Mouse (Mus musculus) kidney, adult 8-10 months (tissue): ENCODE results near the gene Eif4g3.
A peak's percentile ranks its signal among the peaks of the same experiment; 100 is the strongest.
"Not testable (repeated sequence)": the region's sequence is repeated elsewhere in the genome, so short reads cannot be mapped to it uniquely, and the experiment has no call there.

Source experiments
- DNase-seq, 2 experiments: peaks; one replicate each; pipeline ENCODE4 v3.0.0; 2022

Eif4g3 gene

GRCm38 (mm10) chr4:137992890-137993289 is at the start of gene Eif4g3:
TSS of gene Eif4g3 (plus strand) at chr4:137993022.
- no peak for DNase-seq

- DNase-seq: no peak
Observed at GRCm38 (mm10) chr4:137943540-137943939, 49.3 kb upstream of the Eif4g3 start.

- DNase-seq: no peak
Observed at GRCm38 (mm10) chr4:137945376-137945775, 47.4 kb upstream of the Eif4g3 start.

GRCm38 (mm10) chr4:137946419-137946818 is 46.4 kb upstream of the Eif4g3 start:
- no peak for DNase-seq

GRCm38 (mm10) chr4:137952840-137953239 is 40.0 kb upstream of the Eif4g3 start:
- peak; percentile 53 to 78 for DNase-seq

GRCm38 (mm10) chr4:137954184-137954583 is 38.6 kb upstream of the Eif4g3 start:
- no peak for DNase-seq

GRCm38 (mm10) chr4:137954926-137955396 is 37.9 kb upstream of the Eif4g3 start:
- peak; percentile 17 to 35 for DNase-seq

DNA sequence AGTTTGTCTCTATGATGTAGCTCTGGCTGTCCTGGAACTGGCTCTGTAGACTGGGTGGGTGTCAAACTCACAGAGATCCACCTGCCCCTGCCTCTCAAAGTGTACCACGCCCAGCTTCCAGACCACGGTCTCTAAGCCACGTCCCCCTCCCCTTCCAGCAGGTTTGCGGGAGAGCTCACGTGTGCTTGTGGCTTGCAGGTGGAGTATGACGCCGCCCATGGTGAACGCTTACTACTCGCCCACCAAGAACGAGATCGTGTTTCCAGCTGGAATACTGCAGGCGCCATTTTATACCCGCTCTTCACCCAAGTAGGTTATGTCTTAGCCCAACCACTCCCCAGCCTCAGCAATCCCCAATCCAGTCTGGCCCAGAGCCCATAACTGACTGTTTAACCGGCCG is 36.6 kb upstream of the Eif4g3 start:
- no peak for DNase-seq

DNA sequence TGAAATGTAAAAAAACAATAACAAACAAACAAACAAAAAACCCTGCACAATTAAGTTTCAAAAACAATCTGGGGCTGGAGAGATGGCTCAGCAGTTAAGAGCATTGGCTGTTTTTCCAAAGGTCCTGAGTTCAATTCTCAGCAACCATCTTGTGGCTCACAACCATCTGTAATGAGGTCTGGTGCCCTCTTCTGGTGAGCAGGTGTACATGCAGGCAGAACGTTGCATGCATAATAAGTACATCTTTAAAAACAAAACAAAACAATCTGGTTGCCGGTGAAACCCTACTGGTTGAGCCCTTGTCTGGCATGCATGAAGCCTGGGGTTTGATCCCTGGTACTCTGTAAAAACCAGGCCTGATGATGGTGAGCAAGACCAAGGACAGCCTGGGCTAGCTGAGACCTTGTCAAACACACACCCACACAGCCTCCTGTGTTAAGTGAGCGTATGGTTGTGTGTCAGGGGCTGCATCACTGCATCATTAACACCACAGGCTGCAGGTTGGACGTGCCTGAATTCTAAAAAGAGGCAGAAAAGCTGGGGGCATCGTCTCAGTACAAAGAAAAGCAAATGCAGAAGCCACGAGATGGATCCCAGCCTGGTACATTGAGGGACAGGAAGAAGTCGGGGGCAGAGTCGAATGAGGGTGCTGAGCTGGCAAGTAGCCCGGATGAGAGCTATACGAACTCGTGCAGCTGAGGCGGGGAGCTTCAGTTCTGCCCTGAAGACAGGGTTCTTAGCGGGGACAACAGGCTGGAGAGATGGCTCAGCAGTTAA is 32.7 kb upstream of the Eif4g3 start:
- DNase-seq: no peak

GRCm38 (mm10) chr4:137960757-137961156 is 32.1 kb upstream of the Eif4g3 start:
- DNase-seq: no peak

DNA sequence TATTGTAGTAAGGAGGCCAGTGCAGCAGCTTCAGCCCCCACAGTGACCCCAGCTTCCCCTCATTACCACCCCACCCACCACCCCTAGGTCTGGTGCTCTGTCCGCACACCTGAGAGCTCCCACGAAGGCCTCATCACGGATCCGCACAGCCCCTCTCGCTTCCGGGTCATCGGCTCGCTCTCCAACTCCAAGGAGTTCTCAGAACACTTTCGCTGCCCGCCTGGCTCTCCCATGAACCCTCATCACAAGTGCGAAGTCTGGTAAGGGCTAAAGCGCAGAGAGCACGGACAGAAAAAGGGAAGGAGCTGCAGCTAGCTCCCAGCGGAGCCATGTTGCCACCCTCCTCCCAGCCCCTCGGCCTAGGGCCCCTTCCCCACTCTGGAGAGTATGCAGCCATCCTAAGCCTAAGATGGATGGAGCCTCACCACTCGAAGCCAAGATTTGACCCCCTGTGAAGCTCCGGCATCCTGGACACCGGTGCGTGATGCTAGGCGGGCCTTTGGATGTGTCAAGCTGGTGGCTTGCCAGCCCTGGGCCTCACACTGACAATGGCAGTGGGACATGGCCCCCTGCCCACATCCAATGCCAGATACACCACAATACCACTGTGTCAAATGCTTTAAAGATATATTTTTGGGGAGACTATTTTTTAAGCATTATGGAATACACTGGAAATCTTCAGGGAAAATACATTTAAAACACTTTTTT is 30.0 kb upstream of the Eif4g3 start:
- no peak for DNase-seq

- DNase-seq: no peak
Observed at GRCm38 (mm10) chr4:137963431-137963830, 29.4 kb upstream of the Eif4g3 start.

- DNase-seq: peak; percentile 61 to 87
Observed at GRCm38 (mm10) chr4:137963881-137964584, 28.8 kb upstream of the Eif4g3 start.

DNA sequence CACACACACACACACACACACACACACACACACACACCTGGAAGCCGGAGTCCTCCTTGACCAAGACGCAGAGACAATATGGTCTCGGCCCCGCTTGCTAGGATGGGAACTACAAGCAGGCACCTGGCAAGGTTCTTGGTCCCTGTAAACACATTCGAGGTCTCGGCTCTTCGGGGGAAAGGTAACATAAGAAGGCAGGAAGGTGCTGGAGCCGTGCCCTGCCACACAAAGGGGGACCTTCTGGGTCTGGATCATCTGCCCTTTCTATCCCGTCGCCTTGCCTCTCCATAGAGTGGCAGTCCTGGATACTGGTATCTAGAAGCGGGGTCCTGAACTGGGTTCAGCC is 28.3 kb upstream of the Eif4g3 start:
- no peak for DNase-seq

GRCm38 (mm10) chr4:137968203-137968602 is 24.6 kb upstream of the Eif4g3 start:
- DNase-seq: peak; percentile 59 to 80

GRCm38 (mm10) chr4:137970623-137971199 is 22.1 kb upstream of the Eif4g3 start:
- DNase-seq: not testable (repeated sequence)

- not testable (repeated sequence) for DNase-seq
Observed at GRCm38 (mm10) chr4:137974856-137975432, 17.9 kb upstream of the Eif4g3 start.

- not testable (repeated sequence) for DNase-seq
Observed at GRCm38 (mm10) chr4:137979066-137979644, 13.7 kb upstream of the Eif4g3 start.

DNA sequence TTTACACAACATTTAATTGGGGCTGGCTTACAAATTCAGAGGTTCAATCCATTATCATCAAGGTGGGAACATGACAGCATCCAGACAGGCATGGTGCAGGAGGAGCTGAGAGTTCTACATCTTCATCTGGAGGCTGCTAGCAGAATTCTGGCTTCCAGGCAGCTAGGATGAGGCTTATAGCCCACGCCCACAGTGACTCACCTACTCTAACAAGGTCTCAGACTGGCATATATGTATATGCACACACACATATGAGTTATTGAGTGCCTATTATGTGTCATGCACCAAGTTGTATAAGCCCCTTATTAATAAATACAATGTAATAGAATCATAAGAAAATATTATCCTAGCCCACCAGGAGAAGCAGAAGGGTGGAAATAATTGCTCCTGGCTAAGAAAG is 10.0 kb upstream of the Eif4g3 start:
- no peak for DNase-seq

DNA sequence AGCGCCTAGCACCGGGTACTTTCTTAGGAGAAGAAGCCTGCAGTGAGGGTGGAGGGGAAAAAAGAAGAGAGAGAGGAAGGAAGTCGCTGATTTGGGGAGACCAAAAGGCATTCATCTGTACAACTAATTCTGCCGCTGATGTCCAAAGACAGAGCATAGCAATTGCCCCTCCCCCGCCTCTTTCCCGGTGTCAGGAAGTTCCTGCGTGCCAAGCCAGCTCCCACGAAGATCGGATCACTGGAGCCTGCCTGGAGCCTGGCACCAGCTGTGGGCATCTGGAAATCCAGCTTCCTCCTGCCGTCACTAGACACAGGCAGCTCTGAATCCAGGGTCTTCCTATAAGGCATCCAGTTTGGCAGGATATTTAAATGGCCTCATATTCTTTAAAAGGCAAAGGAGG is 8.6 kb upstream of the Eif4g3 start:
- DNase-seq: peak in 1 of 2 experiments; percentile 44

- no peak for DNase-seq
Observed at GRCm38 (mm10) chr4:137984746-137985145, 8.1 kb upstream of the Eif4g3 start.

DNA sequence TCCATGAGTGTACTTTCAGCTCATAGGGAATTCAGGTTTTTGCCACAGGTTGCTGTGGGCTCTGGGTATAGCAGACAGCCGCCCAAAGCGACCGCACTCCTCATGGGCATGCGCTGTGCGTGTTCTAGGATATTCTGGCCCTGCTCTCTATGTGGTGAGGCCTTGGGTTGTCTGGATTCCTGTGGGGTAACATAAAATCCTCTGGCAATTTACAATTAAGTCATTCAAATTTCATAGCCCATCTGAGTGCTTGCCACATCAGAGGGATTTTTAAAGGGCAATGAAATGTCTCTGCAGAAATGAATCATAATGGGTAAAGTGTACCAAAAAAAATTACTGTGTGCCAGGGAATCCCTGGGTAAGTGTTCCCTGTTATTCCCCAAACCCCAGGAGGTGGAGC is 3.4 kb upstream of the Eif4g3 start:
- DNase-seq: no peak
